Mouse (Mus musculus): ENCODE data around the gene Chuk. TPM values are rescaled to one million over a fixed set of nuclear protein-coding genes. Genes with fewer than 3 reads are reported as not detected.
"Not testable (repeated sequence)": the region's sequence is repeated elsewhere in the genome, so short reads cannot be mapped to it uniquely, and the experiment has no call there.

The Chuk gene
- total RNA-seq (2015; ENCODE audit: low replicate concordance) (37.1 and 52.8 TPM in 2 replicates), total RNA-seq (2017; ENCODE audit: low replicate concordance) (64.1 and 90.7 TPM in 2 replicates)

GRCm38 (mm10) chr19:44106831-44107660 is at the start of gene Chuk:
Gene Chuk (minus strand): TSS chr19:44107480.
- ATAC-seq (replicated peaks; ENCODE audit: low FRiP score, poor library complexity, severe bottlenecking), result peak; percentile 98

- no peak for ATAC-seq (replicated peaks; ENCODE audit: low FRiP score, poor library complexity, severe bottlenecking)
These were observed 49.7 kb upstream of the Chuk start for GRCm38 (mm10) chr19:44157005-44157404.

GRCm38 (mm10) chr19:44153781-44154180 is 46.5 kb upstream of the Chuk start:
- no peak for ATAC-seq (replicated peaks; ENCODE audit: low FRiP score, poor library complexity, severe bottlenecking)

- ATAC-seq (replicated peaks; ENCODE audit: low FRiP score, poor library complexity, severe bottlenecking), result no peak
These were observed 41.7 kb upstream of the Chuk start for GRCm38 (mm10) chr19:44148991-44149390.

DNA sequence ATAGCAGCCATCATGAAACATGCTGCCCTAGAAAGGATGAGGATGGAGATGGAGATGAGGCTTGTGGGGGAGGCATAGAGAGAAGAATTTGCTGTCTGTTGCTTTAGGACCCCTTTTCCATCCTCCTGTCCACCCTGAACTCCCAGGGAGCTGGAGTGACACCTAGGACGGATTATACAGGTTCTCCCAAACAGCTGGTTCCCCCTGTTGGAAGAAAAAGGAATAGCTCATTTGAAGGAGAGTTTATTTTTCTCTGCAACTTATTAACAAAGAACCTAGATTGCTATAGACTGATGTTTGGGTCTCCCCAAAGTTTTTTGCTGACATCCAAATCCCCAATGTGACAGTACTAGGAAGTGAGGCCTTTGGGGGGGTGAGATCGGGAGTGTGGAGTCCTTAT is 41.1 kb upstream of the Chuk start:
- ATAC-seq (replicated peaks; ENCODE audit: low FRiP score, poor library complexity, severe bottlenecking), result no peak

DNA sequence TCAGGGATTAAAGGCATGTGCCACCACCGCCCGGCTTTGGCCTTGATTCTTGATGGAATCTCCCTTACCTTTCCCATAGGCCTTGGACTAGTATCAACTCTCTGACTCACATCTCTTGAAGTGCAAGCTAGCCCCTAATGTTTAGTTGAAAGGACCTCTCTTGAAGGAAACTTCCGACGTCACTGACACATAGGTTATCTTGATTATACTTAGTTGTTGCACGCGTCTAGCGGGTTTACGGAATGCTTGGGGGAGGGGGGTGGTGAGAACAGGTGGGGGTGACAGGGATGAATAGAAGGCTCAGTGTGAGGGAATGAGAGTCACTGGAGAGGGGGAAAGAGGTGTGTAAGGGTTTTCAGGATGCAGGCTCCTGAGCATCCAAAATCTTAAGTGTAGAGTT is 39.7 kb upstream of the Chuk start:
- no peak for ATAC-seq (replicated peaks; ENCODE audit: low FRiP score, poor library complexity, severe bottlenecking)

GRCm38 (mm10) chr19:44146568-44146879 is 39.2 kb upstream of the Chuk start:
- peak; percentile 30 for ATAC-seq (replicated peaks; ENCODE audit: low FRiP score, poor library complexity, severe bottlenecking)

DNA sequence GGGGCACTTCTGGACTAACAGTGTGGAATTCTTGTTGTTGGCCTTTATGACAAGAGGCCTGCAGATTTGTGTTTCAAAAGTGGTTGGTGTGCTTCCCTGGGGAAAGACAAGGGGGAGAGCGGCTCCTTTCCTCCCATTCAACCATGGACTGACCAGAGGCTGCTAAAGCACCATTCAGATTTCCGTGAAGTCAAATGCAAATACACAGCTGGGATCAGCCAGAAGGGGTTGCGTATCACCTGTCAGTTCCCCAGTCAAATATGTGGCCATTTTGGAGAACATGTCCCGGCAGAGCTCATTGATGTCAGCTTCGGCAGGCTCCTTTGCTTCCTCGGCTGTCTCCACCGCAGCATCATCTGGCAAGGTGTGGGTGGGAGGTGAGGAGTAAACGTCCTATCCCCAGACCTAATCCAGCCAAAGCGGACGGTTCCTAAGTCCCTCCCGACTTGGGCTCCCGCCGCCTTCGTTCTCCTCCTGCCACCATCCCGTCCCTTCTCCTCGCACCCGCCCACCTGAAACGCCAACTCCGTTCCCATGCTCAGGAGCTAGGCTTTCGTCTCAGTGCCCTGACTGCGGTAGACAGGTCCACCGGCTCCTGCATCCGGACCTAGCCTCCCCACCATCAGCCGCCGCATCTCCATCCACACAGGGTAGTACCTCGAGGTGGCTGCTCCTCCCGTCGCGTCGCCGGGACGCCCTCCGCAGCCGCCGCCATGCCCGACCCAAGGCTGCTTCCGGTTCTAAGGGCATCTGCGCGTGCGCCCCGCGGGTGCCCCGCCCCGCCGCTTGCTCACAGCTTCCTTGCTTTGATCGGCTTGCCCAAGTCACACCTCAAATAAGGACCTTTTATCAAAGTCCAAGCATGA is 38.7 kb upstream of the Chuk start, which contains the start of gene Bloc1s2:
TSS of gene Bloc1s2 (minus strand) at position 745 of the 866 bp plus-strand sequence.
- peak; percentile 96 for ATAC-seq (replicated peaks; ENCODE audit: low FRiP score, poor library complexity, severe bottlenecking)

DNA sequence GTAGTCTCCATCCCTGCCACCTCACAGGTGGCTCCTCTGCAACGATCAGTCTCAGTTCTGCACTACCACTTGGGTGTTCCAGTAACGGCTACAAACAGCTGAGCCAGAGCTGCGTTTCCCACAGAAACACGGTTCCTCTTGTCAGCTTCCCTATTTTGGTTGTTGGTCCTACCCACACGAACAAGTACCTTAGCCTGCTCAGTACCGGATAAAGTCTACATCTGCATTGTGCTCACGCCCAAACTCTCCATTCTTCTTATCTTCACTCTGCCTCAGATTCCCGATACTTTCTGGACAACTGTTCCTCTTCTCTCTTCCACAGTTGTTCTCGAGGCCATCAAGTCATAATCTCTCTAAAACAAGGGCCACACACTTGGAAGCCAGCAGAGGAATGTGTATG is 37.1 kb upstream of the Chuk start:
- ATAC-seq (replicated peaks; ENCODE audit: low FRiP score, poor library complexity, severe bottlenecking), result no peak

- ATAC-seq (replicated peaks; ENCODE audit: low FRiP score, poor library complexity, severe bottlenecking), result no peak
These were observed 28.7 kb upstream of the Chuk start for GRCm38 (mm10) chr19:44135960-44136485.

GRCm38 (mm10) chr19:44135072-44135959 is 28.0 kb upstream of the Chuk start, which contains the start of gene Cwf19l1:
Gene Cwf19l1 (minus strand): TSS chr19:44135876.
- ATAC-seq (replicated peaks; ENCODE audit: low FRiP score, poor library complexity, severe bottlenecking), result peak; percentile 92

- no peak for ATAC-seq (replicated peaks; ENCODE audit: low FRiP score, poor library complexity, severe bottlenecking)
These were observed 25.6 kb upstream of the Chuk start for GRCm38 (mm10) chr19:44132917-44133316.

GRCm38 (mm10) chr19:44128560-44128959 is 21.3 kb upstream of the Chuk start:
- no peak for ATAC-seq (replicated peaks; ENCODE audit: low FRiP score, poor library complexity, severe bottlenecking)

GRCm38 (mm10) chr19:44127729-44128497 is 20.6 kb upstream of the Chuk start:
- ATAC-seq (replicated peaks; ENCODE audit: low FRiP score, poor library complexity, severe bottlenecking), result no peak

DNA sequence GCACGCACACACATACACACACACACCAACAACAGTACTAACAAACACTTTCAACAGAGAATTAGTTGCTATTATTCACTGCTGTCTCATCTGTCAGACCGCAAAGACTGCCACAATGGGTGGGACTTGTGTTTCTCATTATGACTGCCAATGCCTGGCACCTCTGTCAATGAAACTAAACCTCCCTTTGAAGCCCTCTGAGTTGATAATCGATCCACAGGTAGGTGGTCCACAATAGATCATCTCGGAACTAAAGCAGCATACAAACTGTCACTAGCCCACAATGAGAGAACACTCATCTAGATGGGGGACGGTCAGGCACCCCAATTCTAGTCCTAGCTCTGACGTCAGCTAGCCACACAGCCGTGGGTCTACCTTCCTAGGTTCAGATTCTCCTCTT is 13.9 kb upstream of the Chuk start:
- ATAC-seq (replicated peaks; ENCODE audit: low FRiP score, poor library complexity, severe bottlenecking), result no peak

GRCm38 (mm10) chr19:44120686-44121085 is 13.4 kb upstream of the Chuk start:
- not testable (repeated sequence) for ATAC-seq (replicated peaks; ENCODE audit: low FRiP score, poor library complexity, severe bottlenecking)

DNA sequence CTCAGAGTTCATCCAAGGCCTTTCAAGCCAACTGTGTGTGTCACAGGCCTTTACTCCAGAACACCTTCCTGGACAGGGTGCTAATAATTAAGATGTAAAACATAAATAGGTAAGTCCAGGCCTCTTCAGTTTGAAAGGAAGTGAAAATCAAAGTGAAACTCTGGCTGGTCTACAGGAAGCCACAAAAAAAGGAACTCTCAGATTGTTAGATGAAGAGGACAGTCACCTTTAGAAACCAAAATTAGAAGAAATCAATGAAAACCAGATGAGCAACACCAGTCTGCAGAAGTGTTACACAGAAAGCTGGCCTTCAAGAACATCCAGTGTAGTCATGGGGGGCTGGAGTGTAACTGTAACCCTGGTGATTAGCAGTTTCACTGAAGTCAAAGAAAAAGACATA is 10.5 kb upstream of the Chuk start:
- ATAC-seq (replicated peaks; ENCODE audit: low FRiP score, poor library complexity, severe bottlenecking), result no peak

DNA sequence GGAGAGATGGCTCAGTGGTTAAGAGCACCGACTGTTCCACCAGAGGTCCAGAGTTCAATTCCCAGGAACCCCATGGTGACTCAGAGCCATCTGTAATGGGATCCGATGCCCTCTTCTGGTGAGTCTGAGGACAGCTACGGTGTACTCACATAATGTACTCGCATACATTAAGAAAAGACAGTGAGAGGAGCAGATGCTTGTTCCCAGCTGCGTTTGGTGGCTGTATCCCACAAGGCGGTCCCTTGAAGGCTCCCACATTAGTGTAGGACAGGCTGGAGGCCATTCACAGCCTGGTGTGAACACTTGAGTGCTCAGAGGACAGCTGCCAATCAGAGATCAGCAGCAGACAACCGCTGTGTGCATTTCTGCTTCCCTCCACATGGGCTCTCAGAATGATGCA is 4.4 kb upstream of the Chuk start:
- no peak for ATAC-seq (replicated peaks; ENCODE audit: low FRiP score, poor library complexity, severe bottlenecking)

GRCm38 (mm10) chr19:44110356-44110755 is 3.1 kb upstream of the Chuk start:
- no peak for ATAC-seq (replicated peaks; ENCODE audit: low FRiP score, poor library complexity, severe bottlenecking)

Measured in erythroid progenitor cell, adult 5-6 weeks (primary cell).